Mouse (Mus musculus): ENCODE data around the gene Aak1.

DNA sequence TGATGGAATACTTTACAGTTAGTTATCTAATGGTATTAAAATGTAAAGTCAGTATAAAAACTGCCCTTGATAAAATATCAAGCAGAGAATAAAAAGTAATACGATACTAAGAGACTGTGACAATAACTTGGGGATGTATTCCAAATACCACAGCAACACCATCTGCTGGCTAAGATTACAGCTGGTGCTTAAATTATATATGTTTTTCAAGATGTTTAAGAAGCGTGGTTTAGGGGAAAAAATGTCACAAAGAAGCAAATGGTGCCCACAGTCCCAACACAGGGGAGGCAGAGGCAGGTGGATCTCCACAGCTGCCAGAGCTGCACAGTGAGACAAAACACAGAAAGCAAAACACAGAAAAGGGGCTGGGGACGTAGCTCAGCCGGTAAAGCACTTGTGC lies 30.4 kb upstream of the Aak1 start:
- TF ChIP-seq CTCF (IDR thresholded peaks at IDR 0.05; ENCODE audit: borderline replicate concordance, control insufficient read depth, extremely low read depth, insufficient read depth, low read length, poor library complexity) = no peak
- no peak for TF ChIP-seq POLR2A (IDR thresholded peaks at IDR 0.05; ENCODE audit: control insufficient read depth, extremely low read depth, insufficient read depth, low read length, poor library complexity)

Data from thymus, adult 2 months (tissue).